Mouse (Mus musculus) hindbrain, embryonic 15.5 days (tissue): ENCODE measurements around the gene Orai3. TPM values are rescaled to one million over a fixed set of nuclear protein-coding genes. Genes with fewer than 3 reads are reported as not detected.

ENCODE experiments used
- ATAC-seq: fragments of 200-750 bp; cut with Nextera tagmentation; 2 replicates; pipeline ENCODE4 v1.8.0; 2017; ENCODE audit warnings: low read depth, moderate number of reproducible peaks, moderate TSS enrichment; ENCODE audit not compliant: low FRiP score
- H3K27ac ChIP-seq: fragments of 300-500 bp; sonication (generic); replicated peaks from 2 replicates; pipeline ENCODE4 v1.5.1; 2015; ENCODE audit warnings: mild to moderate bottlenecking, inconsistent platforms
- H3K27me3 ChIP-seq: fragments of 300-500 bp; sonication (generic); 2 replicates; pipeline ENCODE4 v1.6.1; 2015; ENCODE audit warnings: control low read depth, inconsistent platforms
- H3K36me3 ChIP-seq: fragments of 300-500 bp; sonication (generic); 2 replicates; pipeline ENCODE4 v1.6.1; 2015; ENCODE audit warnings: control low read depth, inconsistent platforms
- H3K4me1 ChIP-seq: fragments of 300-500 bp; sonication (generic); replicated peaks from 2 replicates; pipeline ENCODE4 v1.6.1; 2015; ENCODE audit warnings: control low read depth, inconsistent platforms
- H3K4me2 ChIP-seq: fragments of 300-500 bp; sonication (generic); 2 replicates; pipeline ENCODE4 v1.6.1; 2015; ENCODE audit warnings: moderate library complexity, mild to moderate bottlenecking, inconsistent platforms
- H3K4me3 ChIP-seq: fragments of 300-500 bp; sonication (generic); 2 replicates; pipeline ENCODE4 v1.5.1; 2015; ENCODE audit warnings: mild to moderate bottlenecking, inconsistent platforms
- H3K9ac ChIP-seq: fragments of 300-500 bp; sonication (generic); 2 replicates; pipeline ENCODE4 v1.6.1; 2015; ENCODE audit warnings: inconsistent platforms
- H3K9me3 ChIP-seq: fragments of 300-500 bp; sonication (generic); 2 replicates; pipeline ENCODE4 v1.6.1; 2016; ENCODE audit warnings: control low read depth, inconsistent platforms
- whole genome bisulfite sequencing: fragments of 180-500 bp; shearing (Covaris S2); methylation state at CpG from one replicate; pipeline ENCODE4 v1.1.7; 2015; 5-methylcytosine and 5-hydroxymethylcytosine counted together
- polyA plus RNA-seq: library from polyadenylated mRNA; unstranded; fragments of >200 nt; fragmentation: Nextera tagmentation; extraction: Ambion mirVana; gene quantifications from 2 replicates; pipeline ENCODE4 v1.2.1, GENCODE M21; 2015

The Orai3 gene
- polyA plus RNA-seq, 1 experiment from 2014 or later = 9.2 TPM

- Histone ChIP-seq H3K4me1 (no peaks in the 10 kb centered on the region), H3K9me3 (no peaks in the 10 kb centered on the region), H3K27ac (no peak overlapping the region), H3K4me2 (no peak overlapping the region), H3K27me3 (no peaks in the 10 kb centered on the region), H3K36me3 (peaks cover 72% of the 10 kb centered on the region), H3K4me3 (no peak overlapping the region), H3K9ac (no peak overlapping the region)
- no peak for ATAC-seq
- 94% methylated on average over 1 of the region's 1 CpGs for WGBS
Measured at GRCm38 (mm10) chr7:127809846-127810245, 40.2 kb downstream of the Orai3 start.

- Histone ChIP-seq H3K36me3 (peaks cover 74% of the 10 kb centered on the region), H3K9ac (no peak overlapping the region)
- 74% methylated on average over 10 of the region's 10 CpGs for WGBS
Measured at GRCm38 (mm10) chr7:127810650-127811049, 41.0 kb downstream of the Orai3 start.

GRCm38 (mm10) chr7:127811240-127811639 lies 41.6 kb downstream of the Orai3 start:
- H3K27ac ChIP-seq = no peak overlapping the region
- H3K36me3 ChIP-seq = peaks cover 72% of the 10 kb centered on the region
- H3K27me3 ChIP-seq = no peaks in the 10 kb centered on the region
- no peak overlapping the region for H3K4me2 ChIP-seq
- H3K4me1 ChIP-seq = no peaks in the 10 kb centered on the region
- 82% methylated on average over 4 of the region's 4 CpGs for WGBS
- no peak overlapping the region for H3K9ac ChIP-seq
- H3K4me3 ChIP-seq = no peak overlapping the region
- H3K9me3 ChIP-seq = no peaks in the 10 kb centered on the region
- ATAC-seq = no peak

More at GRCm38 (mm10) chr7:127810650-127811049, 41.0 kb downstream of the Orai3 start:
- Histone ChIP-seq H3K27me3 (no peaks in the 10 kb centered on the region), H3K4me1 (no peaks in the 10 kb centered on the region), H3K4me3 (no peak overlapping the region), H3K9me3 (no peaks in the 10 kb centered on the region), H3K27ac (no peak overlapping the region), H3K4me2 (no peak overlapping the region)
- no peak for ATAC-seq

GRCm38 (mm10) chr7:127812292-127812691 lies 42.7 kb downstream of the Orai3 start:
- no peak for ATAC-seq
- WGBS = 86% methylated on average over 3 of the region's 3 CpGs
- Histone ChIP-seq H3K27me3 (no peaks in the 10 kb centered on the region), H3K9me3 (no peaks in the 10 kb centered on the region), H3K27ac (no peak overlapping the region), H3K4me1 (no peaks in the 10 kb centered on the region), H3K4me2 (no peak overlapping the region), H3K4me3 (no peak overlapping the region), H3K9ac (no peak overlapping the region), H3K36me3 (peaks cover 65% of the 10 kb centered on the region)

GRCm38 (mm10) chr7:127813821-127814220 lies 44.2 kb downstream of the Orai3 start:
- Histone ChIP-seq H3K4me1 (no peaks in the 10 kb centered on the region), H3K4me3 (no peak overlapping the region), H3K9ac (no peak overlapping the region), H3K27me3 (no peaks in the 10 kb centered on the region), H3K9me3 (no peaks in the 10 kb centered on the region), H3K36me3 (peaks cover 57% of the 10 kb centered on the region), H3K4me2 (no peak overlapping the region), H3K27ac (no peak overlapping the region)
- no peak for ATAC-seq
- 83% methylated on average over 4 of the region's 4 CpGs for WGBS

- H3K4me1 ChIP-seq = no peaks in the 10 kb centered on the region
- H3K27ac ChIP-seq = no peak overlapping the region
- H3K4me2 ChIP-seq = no peak overlapping the region
- H3K27me3 ChIP-seq = no peaks in the 10 kb centered on the region
- no peak overlapping the region for H3K4me3 ChIP-seq
- no peak for ATAC-seq
- WGBS = 80% methylated on average over 19 of the region's 19 CpGs
- H3K36me3 ChIP-seq = peaks cover 51% of the 10 kb centered on the region
- no peak overlapping the region for H3K9ac ChIP-seq
- H3K9me3 ChIP-seq = no peaks in the 10 kb centered on the region
Measured at GRCm38 (mm10) chr7:127814241-127814921, 44.8 kb downstream of the Orai3 start.

- H3K36me3 ChIP-seq = peaks cover 44% of the 10 kb centered on the region
- H3K4me1 ChIP-seq = no peaks in the 10 kb centered on the region
- no peaks in the 10 kb centered on the region for H3K9me3 ChIP-seq
- WGBS = 90% methylated on average over 15 of the region's 15 CpGs
- no peak overlapping the region for H3K9ac ChIP-seq
- H3K4me3 ChIP-seq = no peak overlapping the region
- H3K27me3 ChIP-seq = no peaks in the 10 kb centered on the region
- H3K4me2 ChIP-seq = no peak overlapping the region
- no peak overlapping the region for H3K27ac ChIP-seq
- ATAC-seq = no peak
Measured at GRCm38 (mm10) chr7:127815116-127815665, 45.6 kb downstream of the Orai3 start.

- H3K9ac ChIP-seq = no peak overlapping the region
- no peaks in the 10 kb centered on the region for H3K27me3 ChIP-seq
- H3K4me2 ChIP-seq = no peak overlapping the region
- ATAC-seq = no peak
- no peaks in the 10 kb centered on the region for H3K9me3 ChIP-seq
- WGBS = 67% methylated on average over 15 of the region's 15 CpGs
- peaks cover 7% of the 10 kb centered on the region for H3K4me1 ChIP-seq
- no peak overlapping the region for H3K4me3 ChIP-seq
- peaks cover 34% of the 10 kb centered on the region for H3K36me3 ChIP-seq
- no peak overlapping the region for H3K27ac ChIP-seq
Measured at GRCm38 (mm10) chr7:127815954-127816821, 46.6 kb downstream of the Orai3 start.

GRCm38 (mm10) chr7:127817053-127817452 lies 47.4 kb downstream of the Orai3 start:
- no peak overlapping the region for H3K4me2 ChIP-seq
- no peaks in the 10 kb centered on the region for H3K9me3 ChIP-seq
- no peak overlapping the region for H3K9ac ChIP-seq
- no peak for ATAC-seq
- peaks cover 29% of the 10 kb centered on the region; the same call in 1 of the 2 replicates for H3K36me3 ChIP-seq
- WGBS = 75% methylated on average over 7 of the region's 7 CpGs
- no peak overlapping the region for H3K4me3 ChIP-seq
- peaks cover 15% of the 10 kb centered on the region for H3K4me1 ChIP-seq
- no peaks in the 10 kb centered on the region for H3K27me3 ChIP-seq
- no peak overlapping the region for H3K27ac ChIP-seq

- Histone ChIP-seq H3K9ac (no peak overlapping the region), H3K4me3 (no peak overlapping the region), H3K4me1 (peaks cover 23% of the 10 kb centered on the region), H3K27ac (no peak overlapping the region), H3K36me3 (peaks cover 22% of the 10 kb centered on the region; the same call in 1 of the 2 replicates), H3K4me2 (no peak overlapping the region), H3K27me3 (no peaks in the 10 kb centered on the region), H3K9me3 (no peaks in the 10 kb centered on the region)
- ATAC-seq = no peak
- 94% methylated on average over 5 of the region's 5 CpGs for WGBS
Measured at GRCm38 (mm10) chr7:127817776-127818175, 48.2 kb downstream of the Orai3 start.

GRCm38 (mm10) chr7:127820836-127821509 lies 51.4 kb downstream of the Orai3 start:
- Histone ChIP-seq H3K27me3 (no peaks in the 10 kb centered on the region), H3K9ac (no peak overlapping the region)

More at GRCm38 (mm10) chr7:127820836-127821509, 51.4 kb downstream of the Orai3 start:
- no peak overlapping the region for H3K27ac ChIP-seq
- no peaks in the 10 kb centered on the region for H3K36me3 ChIP-seq
- H3K4me1 ChIP-seq = peaks cover 42% of the 10 kb centered on the region
- no peaks in the 10 kb centered on the region for H3K9me3 ChIP-seq
- 75% methylated on average over 13 of the region's 13 CpGs for WGBS
- H3K4me3 ChIP-seq = no peak overlapping the region
- ATAC-seq = no peak
- H3K4me2 ChIP-seq = no peak overlapping the region
